Mouse (Mus musculus): ENCODE measurements around the gene Acot11.

Acot11 gene

DNA sequence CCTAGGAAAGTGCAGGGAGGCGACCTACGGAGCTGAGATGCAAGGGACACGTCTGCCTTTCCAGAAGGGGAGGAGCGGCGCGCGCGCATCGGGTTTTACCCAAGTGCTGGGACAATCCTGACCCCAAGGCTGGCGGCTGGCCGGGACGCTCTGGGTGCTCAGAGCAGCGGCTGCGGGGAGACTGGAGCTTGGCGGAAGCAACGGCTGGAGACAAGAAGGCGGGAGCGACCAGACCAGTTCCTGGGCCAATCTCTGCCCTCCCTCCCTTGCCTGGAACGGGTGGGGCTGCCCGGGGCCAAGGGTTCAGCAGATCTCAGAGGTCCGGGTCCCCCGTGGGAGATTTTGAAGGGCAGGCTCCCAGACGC, at the start of gene Acot11:
TSS of gene Acot11 (minus strand) at position 89 of the 365 bp plus-strand sequence.
- peak in 1 of 2 experiments; percentile 10 for DNase-seq

DNA sequence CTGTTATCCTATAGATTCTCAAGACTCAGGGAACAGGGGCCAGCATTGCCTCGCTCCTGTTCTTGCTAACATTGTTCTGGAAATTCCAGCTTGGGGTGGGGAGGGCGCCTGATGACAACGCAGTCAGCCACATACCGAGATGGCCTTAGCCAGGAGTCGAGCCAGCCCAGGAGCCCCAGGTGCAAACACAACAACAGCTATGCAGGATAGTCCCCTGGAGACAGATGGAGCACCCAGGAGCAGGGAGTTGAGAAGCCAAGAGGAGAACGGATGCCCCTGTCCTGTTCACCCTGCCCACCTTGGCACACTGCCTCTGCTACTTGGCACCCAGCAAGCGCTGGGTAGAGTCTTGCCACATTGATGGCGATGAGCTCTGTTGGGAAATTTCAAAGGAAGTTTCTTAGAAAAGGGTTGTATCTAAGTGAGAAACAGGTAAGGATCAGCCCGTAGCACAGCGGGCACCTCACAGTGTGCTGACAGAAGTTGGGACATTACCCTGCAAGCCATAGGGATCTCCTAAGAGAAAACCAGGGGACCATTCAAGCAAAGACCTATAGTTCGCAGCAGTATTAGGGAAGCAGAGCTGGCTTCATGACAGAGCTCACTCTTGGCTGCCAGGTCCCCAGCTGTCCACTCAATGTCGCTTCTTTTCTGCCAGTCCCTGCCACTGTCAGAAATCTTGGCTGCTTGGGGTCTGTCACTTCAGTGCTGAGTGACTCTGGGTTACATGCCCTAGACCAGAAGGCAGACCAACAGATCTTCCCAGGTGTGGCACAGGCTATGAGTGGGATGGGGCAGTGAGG, 43.7 kb upstream of the Acot11 start:
- peak; percentile 46 to 53 for DNase-seq

DNA sequence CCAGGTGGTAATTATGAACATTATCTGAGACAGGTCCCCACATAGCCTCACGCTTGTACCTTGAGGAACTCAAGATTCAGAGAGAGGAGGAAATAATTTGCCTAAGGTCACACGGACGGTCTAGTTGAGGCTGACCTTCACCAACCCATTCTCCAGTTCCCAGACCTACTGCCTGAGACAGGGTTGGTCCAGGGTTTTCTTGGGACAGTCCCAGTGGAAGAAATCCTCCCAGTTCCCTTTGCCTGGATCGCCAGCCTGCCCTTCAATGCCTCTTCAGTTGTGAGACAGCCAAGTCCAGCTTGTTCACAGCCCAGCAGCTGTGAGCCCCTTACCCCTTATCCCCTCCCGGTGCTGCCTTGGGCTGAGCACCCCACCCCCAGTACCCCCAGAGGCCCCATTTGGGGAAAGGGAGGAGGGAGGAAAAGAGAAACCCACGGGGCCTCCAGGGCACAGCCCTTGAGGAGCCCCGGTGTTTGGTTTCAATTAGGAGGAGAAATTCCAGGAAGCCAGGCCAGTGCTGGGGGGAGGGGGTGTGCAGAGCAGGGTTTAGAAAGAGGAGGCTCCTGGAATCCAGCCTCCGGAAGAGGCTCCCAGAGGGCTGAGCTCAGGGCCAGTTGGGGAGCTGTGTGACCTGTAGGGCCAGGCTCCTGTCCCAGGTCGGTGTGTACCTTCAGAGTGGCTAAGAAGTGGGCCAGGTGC, 42.9 kb upstream of the Acot11 start:
- peak in 1 of 2 experiments; percentile 12 for DNase-seq

DNA sequence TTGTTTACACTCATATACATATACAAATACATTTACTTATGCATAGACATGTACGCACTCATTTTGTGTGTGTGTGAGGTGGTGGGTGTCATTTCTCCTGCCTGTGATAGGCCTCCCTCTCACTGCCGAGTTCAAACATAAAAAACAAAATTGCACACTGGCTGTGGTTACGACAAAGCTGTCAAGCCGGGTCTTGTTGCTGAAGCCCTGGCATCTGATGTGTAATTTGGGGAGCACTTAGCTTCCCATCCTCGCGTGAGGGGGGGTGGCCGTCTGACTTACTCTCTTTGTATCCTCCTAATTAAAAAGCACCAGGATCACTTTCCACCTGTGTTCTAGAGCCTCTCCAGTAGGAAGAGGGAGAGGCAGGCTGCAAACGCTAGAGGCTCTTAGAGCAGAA, 37.8 kb upstream of the Acot11 start:
- DNase-seq: no peak

DNA sequence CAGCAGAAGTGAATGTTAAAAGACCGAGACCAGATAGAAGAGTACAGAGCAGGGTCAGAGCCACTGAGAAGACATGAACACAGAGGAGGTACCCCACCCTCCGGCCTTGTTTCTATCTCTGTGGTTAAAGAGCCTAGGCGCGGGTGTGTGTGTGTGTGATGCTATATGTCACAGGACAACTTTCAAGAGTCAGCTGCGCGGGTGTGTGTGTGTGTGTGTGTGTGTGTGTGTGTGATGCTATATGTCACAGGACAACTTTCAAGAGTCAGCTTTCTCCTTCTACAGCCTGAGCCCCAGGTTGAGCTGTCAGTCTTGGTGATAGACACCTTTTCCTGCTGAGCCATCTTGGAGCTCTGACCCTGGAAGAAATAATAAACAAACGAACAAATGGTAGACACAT, 37.1 kb upstream of the Acot11 start:
- no peak for DNase-seq

DNA sequence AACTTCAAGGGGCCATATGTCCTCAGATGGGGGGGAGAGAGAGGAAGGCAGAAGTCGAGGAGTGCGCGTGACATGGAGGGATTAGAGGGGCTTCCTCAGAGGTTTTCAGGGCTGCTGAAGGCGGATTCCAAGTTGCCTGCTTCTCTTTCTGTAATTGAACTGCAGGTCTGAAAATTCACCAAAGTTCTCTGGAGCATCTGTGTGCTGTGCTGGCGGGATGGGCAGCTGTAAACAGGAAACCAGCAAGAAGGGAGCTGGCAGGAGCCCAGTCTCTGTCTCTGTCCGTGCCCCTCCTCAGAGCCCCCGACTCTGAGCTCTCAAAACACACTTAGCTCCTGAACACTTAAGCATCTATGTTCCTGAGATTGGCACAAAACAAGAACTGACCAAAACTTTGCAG, 36.5 kb upstream of the Acot11 start:
- DNase-seq: no peak

DNA sequence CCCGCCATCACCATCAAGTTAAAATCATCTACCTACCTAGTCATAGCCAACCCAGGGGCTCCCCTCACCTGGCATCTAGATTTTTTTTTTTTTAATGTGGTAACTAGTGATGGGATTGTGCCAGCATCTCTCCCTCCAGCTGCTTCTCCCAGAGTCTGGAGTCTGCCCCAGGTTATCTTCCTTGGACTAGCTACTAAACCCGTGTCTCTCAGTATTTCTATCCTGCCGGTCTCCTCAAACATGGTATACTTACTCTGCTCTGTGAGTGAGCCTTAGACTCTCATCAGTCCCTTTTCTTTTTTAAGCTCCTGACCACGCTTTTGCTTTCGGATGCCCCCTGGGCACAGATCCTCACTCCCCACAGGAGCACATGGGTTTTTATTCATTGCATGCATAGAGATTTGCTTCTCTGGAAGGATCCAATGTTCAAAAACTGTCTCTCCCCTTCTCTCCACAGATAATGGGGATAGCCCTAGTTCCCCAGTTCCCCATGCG, 35.9 kb upstream of the Acot11 start:
- peak in 1 of 2 experiments; percentile 27 for DNase-seq

DNA sequence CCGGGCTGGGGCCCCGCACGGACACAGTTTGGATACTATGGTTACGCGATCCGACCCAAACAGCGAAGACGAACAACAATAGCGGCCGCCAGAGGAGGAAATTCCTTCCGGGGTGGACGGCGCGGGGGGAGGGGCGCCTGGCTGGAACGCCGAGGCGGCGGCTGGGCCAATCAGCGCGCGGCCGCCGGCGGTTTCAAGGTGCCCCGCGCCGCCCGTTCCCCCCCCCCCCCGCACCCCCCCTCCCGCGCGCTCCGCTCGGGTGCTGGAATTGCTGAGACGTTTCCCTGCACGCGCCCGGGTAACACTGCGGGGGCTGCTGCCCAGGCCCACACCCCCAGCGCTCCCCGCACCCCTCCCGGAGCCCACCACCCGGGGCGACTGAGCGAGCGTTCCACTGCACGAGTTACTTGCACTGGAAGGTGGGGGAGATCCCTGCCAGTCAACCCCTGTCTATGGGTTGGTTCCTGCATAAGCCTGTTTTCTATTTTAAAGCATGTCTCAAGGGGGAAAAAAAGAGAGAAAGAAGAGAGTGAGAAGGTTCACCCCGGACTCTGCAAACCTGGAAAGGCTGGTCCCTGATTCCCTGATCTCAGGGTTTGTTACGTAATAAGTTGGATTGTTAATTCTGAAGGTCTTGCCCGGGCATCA, 35.3 kb upstream of the Acot11 start:
- peak; percentile 91 to 94 for DNase-seq

DNA sequence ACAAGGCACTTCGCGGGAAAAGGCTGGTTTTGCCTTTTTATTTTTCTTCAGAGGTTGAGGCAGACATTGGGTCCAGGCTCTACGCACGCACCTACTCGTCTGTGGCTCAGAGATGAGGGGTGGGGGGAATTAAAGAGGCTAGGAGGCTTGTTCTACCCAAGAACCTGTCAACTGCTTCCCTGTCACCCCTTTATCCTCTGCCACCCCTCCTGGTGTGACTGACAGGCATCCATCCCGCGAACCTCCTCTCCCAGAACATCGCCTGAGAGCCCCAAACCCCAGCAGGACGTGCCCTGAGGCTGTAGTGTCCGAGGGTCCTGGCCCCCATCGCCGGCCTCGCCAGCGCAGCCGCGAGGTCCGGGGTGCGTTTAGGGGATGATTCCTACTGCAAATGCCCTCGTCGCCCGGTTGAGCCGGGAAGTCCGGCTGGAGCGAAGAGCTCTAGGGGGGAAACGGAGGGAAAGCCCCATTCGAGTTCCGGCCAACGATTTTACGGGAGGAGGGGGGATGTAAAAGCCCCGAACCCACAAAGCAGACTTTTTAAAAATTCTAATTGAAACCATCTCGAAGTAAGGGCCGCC, 34.5 kb upstream of the Acot11 start:
- DNase-seq: peak in 1 of 2 experiments; percentile 45

DNA sequence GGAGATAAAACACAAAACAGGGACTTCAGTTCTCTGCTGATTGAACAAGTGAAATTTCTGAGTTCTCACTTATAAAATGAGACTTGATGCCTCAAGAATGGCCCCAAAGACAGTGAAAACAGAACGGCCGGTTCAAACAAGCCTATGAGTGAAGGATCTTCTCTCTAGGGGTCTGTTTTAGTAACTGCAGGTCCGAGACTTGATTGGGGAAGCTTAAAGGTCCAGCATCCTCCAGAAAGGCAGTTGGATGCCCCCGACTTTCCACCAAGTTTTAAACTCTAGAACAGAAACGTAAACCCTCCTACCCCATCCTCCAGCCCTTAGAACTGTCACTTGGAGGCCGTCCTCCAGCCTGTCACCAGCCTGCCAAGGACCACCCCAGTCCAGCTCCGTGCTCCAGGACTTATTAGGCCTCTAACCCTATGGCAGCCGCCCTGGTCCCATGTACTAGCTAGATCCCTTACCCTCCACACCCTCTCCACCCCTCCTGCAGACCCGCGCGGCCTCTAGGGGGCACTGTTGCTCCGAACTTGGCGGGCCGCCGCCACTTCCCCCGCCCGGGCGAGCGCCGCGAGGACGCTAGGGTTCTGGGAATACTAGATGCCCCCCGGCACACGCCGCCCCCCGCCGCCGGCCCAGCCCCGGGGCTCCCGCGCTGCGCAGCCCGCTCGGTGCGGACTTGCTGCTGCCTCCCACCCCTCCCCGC, 33.9 kb upstream of the Acot11 start:
- peak; percentile 96 to 97 for DNase-seq

DNA sequence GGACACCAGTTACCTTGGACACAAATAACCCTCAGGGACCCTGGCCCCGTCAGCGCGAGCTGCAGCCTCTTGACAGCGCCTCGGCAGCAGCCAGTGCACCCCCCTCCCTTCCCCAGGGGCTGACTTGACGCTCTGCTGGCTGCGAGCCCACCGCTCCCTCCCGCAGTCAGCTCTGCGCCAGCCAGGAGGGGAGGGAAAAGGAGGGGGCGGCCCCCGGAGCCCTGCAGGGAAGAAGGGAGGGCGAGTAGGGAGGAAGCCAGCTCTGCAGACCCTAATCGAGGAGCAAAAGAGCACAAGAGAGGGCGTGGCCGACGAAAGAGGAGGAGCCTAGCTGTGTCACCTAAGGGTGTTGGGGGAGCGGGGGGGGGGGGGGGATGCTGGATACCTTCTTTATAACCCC, 33.2 kb upstream of the Acot11 start:
- DNase-seq: peak; percentile 36 to 53

DNA sequence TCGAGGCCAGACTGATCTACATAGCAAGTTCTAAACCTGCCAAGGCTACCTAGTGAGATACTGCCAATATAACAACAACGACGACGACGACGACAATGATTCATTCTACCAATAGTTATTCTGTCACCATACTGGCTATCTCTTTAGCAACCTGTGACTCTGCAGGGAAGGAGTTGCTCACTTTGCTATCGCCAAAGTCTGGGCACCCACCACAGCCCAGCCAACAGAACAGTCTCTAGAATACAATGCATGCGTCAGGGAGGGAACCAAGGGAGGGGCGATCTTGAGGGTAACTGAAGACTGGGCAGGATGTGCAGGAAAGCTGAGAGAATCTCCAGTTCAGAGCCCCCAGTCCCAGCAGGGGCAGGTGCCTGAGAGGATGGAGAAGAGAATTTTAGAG, 32.6 kb upstream of the Acot11 start:
- DNase-seq: no peak

DNA sequence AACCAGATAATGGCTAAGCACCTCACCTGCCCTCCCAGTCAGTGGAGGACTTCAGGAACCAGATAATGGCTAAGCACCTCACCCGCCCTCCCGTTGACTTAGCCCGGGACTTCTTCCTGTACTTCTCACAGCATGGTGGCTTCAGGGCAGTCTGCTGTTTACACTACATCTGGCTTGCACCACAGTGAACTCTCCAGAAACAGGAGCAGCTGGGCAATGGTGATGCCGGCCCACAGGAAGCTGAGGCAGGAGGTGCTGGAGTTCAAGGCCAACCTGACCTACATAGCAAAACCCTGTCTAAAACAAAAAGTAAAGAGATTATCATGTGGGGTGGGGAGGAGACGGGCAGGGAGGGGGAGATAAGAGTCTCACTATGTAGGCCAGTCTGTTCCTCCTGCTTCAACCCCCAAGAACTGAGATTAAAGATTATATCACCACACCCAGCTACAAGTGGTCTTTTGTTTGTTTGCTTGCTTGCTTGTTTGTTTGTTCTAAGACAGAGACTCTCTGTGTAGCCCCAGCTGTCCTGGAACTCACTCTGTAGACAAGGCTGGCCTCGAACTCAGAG, 25.8 kb upstream of the Acot11 start:
- DNase-seq: no peak

DNA sequence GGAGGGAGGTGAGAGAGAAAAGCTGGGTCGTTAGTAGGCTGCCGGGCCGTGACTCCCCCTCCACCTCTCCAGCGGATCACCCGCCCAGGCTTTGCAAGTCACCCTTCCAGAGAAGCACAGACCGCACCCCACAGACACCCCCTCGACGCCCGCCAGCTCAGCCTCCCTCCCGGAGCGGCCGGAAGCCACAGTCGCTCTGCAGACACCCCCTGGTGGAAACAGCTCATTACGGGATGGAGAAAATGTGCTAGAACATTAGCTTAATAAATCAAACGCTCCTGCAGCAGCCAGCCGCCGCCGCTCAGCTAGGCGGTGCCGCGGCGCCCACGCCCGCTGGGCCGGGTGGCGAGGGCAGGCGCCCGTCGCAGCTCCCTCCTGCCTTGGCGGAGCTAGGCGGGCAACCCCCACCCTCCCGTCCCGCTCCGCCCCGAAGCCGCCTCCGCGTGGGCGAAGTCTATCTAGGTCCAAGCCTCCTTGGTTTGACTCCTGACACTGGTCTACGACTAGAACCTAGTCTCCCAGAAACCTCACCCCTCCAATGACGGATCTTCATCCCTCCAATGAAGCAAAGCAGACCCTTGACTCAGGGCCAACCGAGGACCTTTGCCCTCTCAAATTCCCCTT, 23.1 kb upstream of the Acot11 start:
- DNase-seq: peak; percentile 37 to 47

DNA sequence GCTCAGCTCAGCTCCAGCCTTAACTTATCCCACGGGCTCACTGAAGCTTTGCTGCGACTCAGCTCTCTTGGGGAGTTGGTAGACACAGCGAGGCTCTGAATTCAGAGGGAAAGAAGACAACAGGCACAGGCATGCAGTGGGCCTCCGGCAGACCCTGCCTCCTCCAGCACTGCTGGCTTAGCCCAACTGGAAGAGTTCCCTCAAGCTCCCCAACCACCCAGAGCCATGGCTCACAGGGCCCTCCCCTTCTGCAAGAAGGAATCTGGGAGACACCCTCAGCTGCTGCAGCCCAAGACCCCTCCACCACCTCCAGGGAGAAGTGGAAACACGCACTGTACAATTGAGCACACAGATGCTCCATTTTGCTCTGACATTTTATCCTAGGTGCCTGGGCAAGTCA, 20.4 kb upstream of the Acot11 start:
- no peak for DNase-seq

DNA sequence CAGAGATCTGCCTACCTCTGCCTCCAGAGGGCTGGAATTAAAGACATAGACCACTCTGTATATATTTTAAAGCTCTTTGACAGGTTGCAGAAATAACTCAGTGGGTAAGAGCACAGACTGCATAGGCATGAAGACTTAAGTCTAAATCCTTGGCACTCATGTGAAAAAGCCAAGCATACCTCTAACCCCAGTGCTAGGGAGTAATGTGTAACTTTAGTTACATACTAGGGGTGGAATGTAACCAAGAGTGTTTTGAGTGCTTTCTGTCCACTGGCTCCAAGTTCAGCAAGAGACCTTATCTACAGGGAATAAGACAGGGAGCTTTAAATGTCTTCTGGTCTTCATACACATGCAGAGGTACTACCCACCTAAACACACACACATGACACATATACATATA, 14.6 kb upstream of the Acot11 start:
- no peak for DNase-seq

DNA sequence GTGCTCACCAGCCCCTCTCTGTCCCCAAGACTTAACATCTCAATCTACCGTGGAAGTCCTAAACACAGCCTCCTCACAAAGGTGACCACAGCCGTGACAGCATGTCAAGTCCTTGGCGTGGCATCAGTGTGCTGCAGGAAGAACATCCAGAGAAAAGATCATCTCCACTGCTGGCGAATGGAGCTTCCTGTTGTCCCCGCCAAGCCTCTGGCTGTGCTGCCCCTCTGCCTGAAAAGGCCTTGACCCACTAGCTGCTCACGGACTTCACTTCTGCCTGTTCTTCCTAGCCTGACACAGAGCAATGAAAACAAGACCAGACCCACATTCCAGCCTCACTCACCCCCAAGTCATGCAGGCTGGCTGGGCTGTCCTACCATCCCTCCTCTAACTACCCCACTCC, 13.5 kb upstream of the Acot11 start:
- no peak for DNase-seq

DNA sequence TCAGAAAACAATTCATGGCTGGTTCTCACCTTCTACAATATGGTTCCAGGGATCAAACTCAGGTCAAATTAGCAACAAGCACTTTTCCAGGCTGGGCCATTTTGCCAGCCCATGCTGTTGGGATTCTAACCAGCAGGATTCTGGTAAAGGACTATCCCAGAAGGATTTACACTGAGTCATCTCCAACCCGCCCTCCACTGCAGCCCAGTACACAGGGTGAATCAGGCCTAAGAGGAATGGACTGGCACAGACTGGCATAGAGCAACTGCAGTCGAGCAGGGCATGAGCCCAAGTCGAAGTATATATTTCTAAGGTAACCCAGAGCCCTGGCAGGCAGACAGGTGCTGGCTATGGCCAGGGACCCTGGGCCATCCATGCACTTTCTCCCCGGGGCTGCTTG, 12.2 kb upstream of the Acot11 start:
- DNase-seq: no peak

DNA sequence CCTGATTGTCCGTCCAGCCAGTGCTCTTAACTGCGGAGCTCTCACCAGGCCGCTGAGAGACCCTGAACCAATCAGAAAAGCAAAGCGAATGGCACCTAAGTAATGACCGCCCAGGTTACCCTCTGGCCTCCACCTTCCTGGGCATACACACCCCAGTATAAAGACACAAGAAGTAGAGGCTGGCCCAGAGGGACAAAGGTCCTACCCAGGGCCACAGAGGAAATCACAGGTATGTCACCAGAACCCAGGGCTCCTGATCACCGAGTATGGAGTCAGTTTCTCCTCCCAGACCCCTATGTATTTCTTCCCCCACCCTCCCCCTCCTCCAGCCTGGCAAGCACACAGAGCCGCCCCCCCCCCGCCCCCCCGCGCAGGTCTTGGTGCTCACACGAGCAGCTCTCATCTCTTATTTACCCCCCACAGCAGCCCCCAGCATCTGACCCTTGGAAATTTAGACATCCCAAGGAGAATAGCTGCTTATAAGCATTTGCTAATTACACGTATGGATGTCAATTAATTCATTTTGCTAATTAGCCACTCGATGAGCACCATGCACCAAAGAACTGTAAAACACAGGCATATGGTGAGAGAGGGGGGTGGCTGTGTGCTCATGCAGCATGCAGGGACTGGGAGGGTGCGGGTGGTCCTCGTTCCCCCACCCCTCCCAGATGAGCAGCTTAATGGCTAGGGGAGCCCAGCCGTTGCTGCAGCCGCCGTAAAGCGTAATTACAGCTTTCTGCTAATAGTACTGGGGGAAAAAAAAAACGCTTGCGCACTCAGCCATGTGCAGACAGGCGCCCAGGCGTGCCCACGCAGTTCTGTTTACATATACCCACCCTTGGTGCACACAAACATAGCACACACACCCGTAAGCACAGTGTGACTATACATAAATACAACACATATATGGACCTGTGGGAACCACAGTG, 10.9 kb upstream of the Acot11 start:
- no peak for DNase-seq

DNA sequence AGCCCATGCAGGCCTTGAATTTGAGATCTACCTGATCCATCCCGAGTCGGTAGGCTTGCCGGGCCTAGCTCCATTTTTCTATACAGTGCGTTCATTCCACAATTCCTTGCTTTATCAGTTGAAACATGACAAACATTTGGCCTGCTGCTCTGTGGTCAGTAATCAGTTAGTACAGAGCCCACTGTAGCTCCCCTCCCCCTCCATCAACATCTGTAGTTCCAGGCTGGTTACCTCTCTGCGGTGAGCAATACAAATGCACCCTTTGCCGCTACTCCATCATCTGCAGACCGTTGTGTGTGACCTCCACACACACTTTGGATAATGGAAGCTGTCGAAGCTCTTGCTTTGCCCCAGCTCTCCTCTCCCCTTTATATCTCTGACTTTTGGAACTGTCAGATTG, 6.4 kb upstream of the Acot11 start:
- no peak for DNase-seq

DNA sequence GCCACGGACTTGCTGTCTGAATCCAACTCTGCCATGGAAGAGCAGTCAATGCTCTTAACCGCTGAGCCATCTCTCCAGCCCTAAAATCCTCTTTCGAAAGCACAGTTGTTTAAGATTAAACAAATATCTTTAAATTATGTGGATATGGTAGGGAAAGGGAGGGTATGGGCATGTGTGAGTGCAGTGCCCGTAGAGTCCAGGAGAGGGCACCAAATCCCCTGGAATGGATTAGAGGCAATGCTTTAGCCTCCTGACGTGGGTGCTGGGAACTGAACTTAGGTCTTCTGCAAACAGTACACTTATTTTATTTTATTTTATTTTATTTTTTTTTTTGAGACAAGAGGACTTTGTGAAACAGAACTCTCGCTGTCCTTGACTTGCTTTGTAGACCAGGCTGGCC, 5.2 kb upstream of the Acot11 start:
- DNase-seq: no peak

Measured in cerebellum, postnatal 36 days (tissue).